Mouse (Mus musculus): Measurements from ENCODE around the gene Zbtb7b. TPM values are rescaled to one million over a fixed set of nuclear protein-coding genes. Genes with fewer than 3 reads are reported as not detected.

The Zbtb7b gene
- polyA plus RNA-seq, 1 experiment: not detected

GRCm38 (mm10) chr3:89348911-89349868, 45.4 kb downstream of the Zbtb7b start:
- 0 out of 2 replicates have a peak overlapping the region, but pooled peaks have one; percentile 13 for H3K27ac ChIP-seq (ENCODE audit: insufficient read depth, low read depth, low read length)
- peak overlapping the region; percentile 53 for H3K4me3 ChIP-seq (ENCODE audit: insufficient read depth, low read depth, low read length)
- 2% methylated on average over 38 of the region's 38 CpGs for WGBS
- TF ChIP-seq POLR2A (IDR thresholded peaks at IDR 0.05; ENCODE audit: insufficient read depth, low read depth, low read length) (no peak), CTCF (IDR thresholded peaks at IDR 0.05; ENCODE audit: insufficient read depth, low read depth, low read length) (no peak)
- H3K4me1 ChIP-seq (ENCODE audit: control insufficient read depth, insufficient read depth, low read length): peaks cover 12% of the 10 kb centered on the region

DNA sequence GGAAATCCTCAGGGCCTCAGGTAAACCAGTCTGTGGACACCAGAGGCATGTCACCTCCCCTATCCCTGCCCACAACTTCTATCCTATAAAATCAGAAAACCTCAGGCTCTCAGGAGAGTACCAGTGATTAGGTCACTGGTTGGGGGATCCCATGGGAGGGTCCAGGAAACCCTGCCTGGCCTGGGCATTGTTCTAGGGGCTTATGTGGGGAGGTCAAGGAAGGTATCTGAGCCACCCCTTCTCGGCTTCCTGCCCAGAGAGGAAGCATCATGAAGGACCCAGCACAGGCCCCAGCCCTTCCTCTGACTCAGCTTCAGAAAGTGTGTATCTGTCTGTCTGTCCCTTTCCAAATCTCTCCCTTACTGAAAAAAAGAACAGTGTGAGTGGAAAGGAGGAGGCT, 46.7 kb downstream of the Zbtb7b start:
- H3K4me3 ChIP-seq (ENCODE audit: insufficient read depth, low read depth, low read length): no peak overlapping the region
- WGBS: 82% methylated on average over 1 of the region's 1 CpGs
- H3K4me1 ChIP-seq (ENCODE audit: control insufficient read depth, insufficient read depth, low read length): peaks cover 12% of the 10 kb centered on the region
- no peak for TF ChIP-seq POLR2A (IDR thresholded peaks at IDR 0.05; ENCODE audit: insufficient read depth, low read depth, low read length)
- no peak for TF ChIP-seq CTCF (IDR thresholded peaks at IDR 0.05; ENCODE audit: insufficient read depth, low read depth, low read length)
- no peak overlapping the region for H3K27ac ChIP-seq (ENCODE audit: insufficient read depth, low read depth, low read length)

- H3K4me1 ChIP-seq (ENCODE audit: control insufficient read depth, insufficient read depth, low read length): peaks cover 12% of the 10 kb centered on the region
- TF ChIP-seq POLR2A (IDR thresholded peaks at IDR 0.05; ENCODE audit: insufficient read depth, low read depth, low read length) (no peak), CTCF (IDR thresholded peaks at IDR 0.05; ENCODE audit: insufficient read depth, low read depth, low read length) (no peak)
- H3K4me3 ChIP-seq (ENCODE audit: insufficient read depth, low read depth, low read length): no peak overlapping the region
- 88% methylated on average over 10 of the region's 10 CpGs for WGBS
- no peak overlapping the region for H3K27ac ChIP-seq (ENCODE audit: insufficient read depth, low read depth, low read length)
Observed at GRCm38 (mm10) chr3:89346815-89347540, 47.6 kb downstream of the Zbtb7b start.

DNA sequence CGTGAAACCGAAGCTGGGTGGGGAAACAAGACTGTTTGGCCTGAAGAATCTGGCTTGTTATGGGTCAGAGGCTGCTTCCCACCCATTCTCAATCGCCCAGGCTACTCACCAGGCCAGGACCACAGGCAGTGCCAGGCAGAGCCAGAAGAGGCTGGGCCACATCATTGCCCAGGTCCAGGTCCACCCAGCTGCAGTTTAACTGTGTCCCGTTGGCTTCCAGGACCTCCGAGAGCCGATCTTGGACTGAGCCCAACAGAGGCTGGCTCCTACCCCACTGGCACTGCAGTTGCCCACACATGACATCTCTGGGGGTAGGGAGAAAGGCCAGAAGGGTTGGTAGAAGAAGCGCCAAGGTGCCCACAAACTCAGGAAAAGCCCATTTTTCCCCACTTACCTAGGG, 51.3 kb downstream of the Zbtb7b start:
- H3K4me3 ChIP-seq (ENCODE audit: insufficient read depth, low read depth, low read length): no peak overlapping the region
- TF ChIP-seq CTCF (IDR thresholded peaks at IDR 0.05; ENCODE audit: insufficient read depth, low read depth, low read length) (no peak), POLR2A (IDR thresholded peaks at IDR 0.05; ENCODE audit: insufficient read depth, low read depth, low read length) (no peak)
- 53% methylated on average over 7 of the region's 7 CpGs for WGBS
- H3K27ac ChIP-seq (ENCODE audit: insufficient read depth, low read depth, low read length): no peak overlapping the region
- peaks cover 9% of the 10 kb centered on the region for H3K4me1 ChIP-seq (ENCODE audit: control insufficient read depth, insufficient read depth, low read length)

- H3K27ac ChIP-seq (ENCODE audit: insufficient read depth, low read depth, low read length): no peak overlapping the region
- no peak overlapping the region for H3K4me3 ChIP-seq (ENCODE audit: insufficient read depth, low read depth, low read length)
- TF ChIP-seq CTCF (IDR thresholded peaks at IDR 0.05; ENCODE audit: insufficient read depth, low read depth, low read length) (no peak), POLR2A (IDR thresholded peaks at IDR 0.05; ENCODE audit: insufficient read depth, low read depth, low read length) (no peak)
- 40% methylated on average over 4 of the region's 4 CpGs for WGBS
- peaks cover 16% of the 10 kb centered on the region for H3K4me1 ChIP-seq (ENCODE audit: control insufficient read depth, insufficient read depth, low read length)
Observed at GRCm38 (mm10) chr3:89341794-89342193, 52.8 kb downstream of the Zbtb7b start.

DNA sequence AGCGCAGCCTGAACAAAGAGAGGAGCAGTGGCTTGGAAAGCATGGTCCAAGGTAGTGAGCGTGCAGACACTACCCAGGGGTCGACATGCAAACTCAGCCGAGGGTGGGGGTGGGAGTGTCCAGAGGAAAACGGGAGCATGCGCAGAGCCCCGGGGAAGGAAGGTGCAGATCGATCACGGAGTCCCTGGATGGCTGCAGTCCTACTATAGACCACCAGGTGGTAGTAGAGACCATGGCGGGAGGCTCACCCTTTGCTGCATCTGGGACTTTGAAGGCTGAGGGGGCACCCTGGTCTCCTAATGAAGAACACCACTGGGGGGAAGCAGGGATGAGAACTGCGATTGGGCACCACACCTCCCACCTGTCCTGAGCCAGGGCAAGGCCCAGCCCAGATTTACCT, 54.1 kb downstream of the Zbtb7b start:
- WGBS: 8% methylated on average over 11 of the region's 11 CpGs

GRCm38 (mm10) chr3:89339416-89339815, 55.2 kb downstream of the Zbtb7b start:
- no peak overlapping the region for H3K27ac ChIP-seq (ENCODE audit: insufficient read depth, low read depth, low read length)
- 44% methylated on average over 8 of the region's 8 CpGs for WGBS
- TF ChIP-seq CTCF (IDR thresholded peaks at IDR 0.05; ENCODE audit: insufficient read depth, low read depth, low read length): peak; percentile 46
- no peak for TF ChIP-seq POLR2A (IDR thresholded peaks at IDR 0.05; ENCODE audit: insufficient read depth, low read depth, low read length)
- H3K4me3 ChIP-seq (ENCODE audit: insufficient read depth, low read depth, low read length): no peak overlapping the region
- H3K4me1 ChIP-seq (ENCODE audit: control insufficient read depth, insufficient read depth, low read length): peaks cover 16% of the 10 kb centered on the region

More for the DNA sequence above, 54.1 kb downstream of the Zbtb7b start:
- peak overlapping the region; percentile 23; the same call in 1 of the 2 replicates for H3K4me3 ChIP-seq (ENCODE audit: insufficient read depth, low read depth, low read length)
- H3K4me1 ChIP-seq (ENCODE audit: control insufficient read depth, insufficient read depth, low read length): peaks cover 16% of the 10 kb centered on the region
- TF ChIP-seq CTCF (IDR thresholded peaks at IDR 0.05; ENCODE audit: insufficient read depth, low read depth, low read length): peak; percentile 78
- TF ChIP-seq POLR2A (IDR thresholded peaks at IDR 0.05; ENCODE audit: insufficient read depth, low read depth, low read length): no peak
- no peak overlapping the region for H3K27ac ChIP-seq (ENCODE audit: insufficient read depth, low read depth, low read length)

DNA sequence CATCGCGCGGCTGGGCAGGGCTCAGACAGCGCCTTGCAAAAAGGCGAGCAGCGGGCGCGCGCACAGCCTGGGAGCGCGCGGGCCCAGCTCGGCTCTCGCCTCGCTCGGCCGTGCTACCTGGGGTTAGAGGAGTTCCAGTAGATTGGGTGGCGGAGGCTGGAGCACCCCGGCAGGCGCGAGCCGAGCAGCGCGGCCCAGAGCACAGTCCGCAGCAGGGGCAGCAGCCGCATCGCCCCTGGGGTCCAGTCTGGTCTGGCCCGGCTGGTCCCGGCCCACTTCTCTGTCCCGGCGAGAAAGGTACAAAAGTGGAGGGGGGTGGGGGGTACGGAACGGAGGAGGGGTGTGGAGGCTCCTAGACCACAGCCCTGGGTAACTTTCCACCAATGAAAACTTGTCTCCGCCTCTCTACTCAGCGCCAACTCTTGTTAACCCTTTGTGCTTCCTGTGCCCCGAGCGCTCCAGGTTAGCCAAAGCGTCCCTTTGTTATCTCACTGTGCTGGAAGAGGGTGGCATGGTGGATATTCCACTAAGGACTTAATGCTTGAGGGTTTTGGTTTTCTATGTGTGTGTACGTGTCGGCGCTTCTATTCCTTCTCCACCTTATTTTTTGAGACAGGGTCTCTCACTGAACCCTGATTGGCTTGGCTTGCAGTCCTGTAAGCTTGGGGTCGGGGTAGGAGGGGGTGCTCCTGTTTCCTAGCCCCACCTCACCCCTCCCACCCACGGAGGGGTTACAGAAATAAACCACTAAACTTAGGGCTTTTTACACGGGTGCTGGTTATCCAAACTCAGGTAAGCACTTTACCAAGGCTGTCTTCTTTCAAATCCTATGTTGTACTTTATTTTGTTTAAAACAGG, 56.6 kb downstream of the Zbtb7b start, which contains the start of gene Efna4:
Efna4 (minus strand) TSS at position 308 of the 858 bp plus-strand sequence.
- Histone ChIP-seq H3K27ac (ENCODE audit: insufficient read depth, low read depth, low read length) (no peak within 1 kb of the TSS), H3K4me3 (ENCODE audit: insufficient read depth, low read depth, low read length) (peak within 1 kb of the TSS; percentile 60), H3K4me1 (ENCODE audit: control insufficient read depth, insufficient read depth, low read length) (peaks cover 18% of the 10 kb centered on the region)
- no peak for TF ChIP-seq CTCF (IDR thresholded peaks at IDR 0.05; ENCODE audit: insufficient read depth, low read depth, low read length)
- TF ChIP-seq POLR2A (IDR thresholded peaks at IDR 0.05; ENCODE audit: insufficient read depth, low read depth, low read length): no peak
- WGBS: 2% methylated on average over 44 of the region's 44 CpGs
